Mouse (Mus musculus) adrenal gland, postnatal 4 days (tissue): ENCODE results near the gene Zfp706. TPM values are rescaled to one million over a fixed set of nuclear protein-coding genes. Genes with fewer than 3 reads are reported as not detected.
"Not testable (repeated sequence)": the region's sequence is repeated elsewhere in the genome, so short reads cannot be mapped to it uniquely, and the experiment has no call there.

Experiments
- DNase-seq, 2 experiments: peaks; one replicate each; pipeline ENCODE4 v3.0.0; 2021 to 2022; ENCODE audit warnings: low spot score in 2 of 2, mixed read lengths in 2 of 2
- total RNA-seq, 2 experiments: library from RNA; stranded (reverse); gene quantifications; 2 replicates each; pipeline ENCODE4 v1.2.3; 2021

Zfp706 gene
- total RNA-seq, 2 experiments from 2014 or later, result 207 to 215 TPM

GRCm38 (mm10) chr15:37011897-37012296 lies 4.3 kb upstream of the Zfp706 start:
- no peak for DNase-seq

GRCm38 (mm10) chr15:37011316-37011715 lies 3.7 kb upstream of the Zfp706 start:
- DNase-seq, result no peak

- DNase-seq, result no peak
Measured at GRCm38 (mm10) chr15:37008546-37008945, 973 bp upstream of the Zfp706 start.

- DNase-seq, result no peak
Measured at GRCm38 (mm10) chr15:37007959-37008419, 416 bp upstream of the Zfp706 start.

- no peak for DNase-seq
Measured at GRCm38 (mm10) chr15:37006475-37007164, 953 bp downstream of the Zfp706 start.

GRCm38 (mm10) chr15:37005793-37006474 lies 1.6 kb downstream of the Zfp706 start:
- no peak for DNase-seq

- DNase-seq, result no peak
Measured at GRCm38 (mm10) chr15:37004858-37005257, 2.7 kb downstream of the Zfp706 start.

GRCm38 (mm10) chr15:37002276-37002675 lies 5.3 kb downstream of the Zfp706 start:
- DNase-seq, result no peak

- DNase-seq, result not testable (repeated sequence)
Measured at GRCm38 (mm10) chr15:36999602-37000001, 8.0 kb downstream of the Zfp706 start.

GRCm38 (mm10) chr15:36995166-36995565 lies 12.4 kb downstream of the Zfp706 start:
- no peak for DNase-seq

- DNase-seq, result no peak
Measured at GRCm38 (mm10) chr15:36994665-36995064, 12.9 kb downstream of the Zfp706 start.

- DNase-seq, result no peak
Measured at GRCm38 (mm10) chr15:36993435-36994178, 14.0 kb downstream of the Zfp706 start.

GRCm38 (mm10) chr15:36991353-36991752 lies 16.2 kb downstream of the Zfp706 start:
- DNase-seq, result no peak

- DNase-seq, result no peak
Measured at GRCm38 (mm10) chr15:36989922-36990321, 17.7 kb downstream of the Zfp706 start.

- DNase-seq, result no peak
Measured at GRCm38 (mm10) chr15:36988718-36989115, 18.9 kb downstream of the Zfp706 start.

GRCm38 (mm10) chr15:36987976-36988717 lies 19.4 kb downstream of the Zfp706 start:
- no peak for DNase-seq

GRCm38 (mm10) chr15:36987211-36987877 lies 20.2 kb downstream of the Zfp706 start:
- no peak for DNase-seq

- DNase-seq, result no peak
Measured at GRCm38 (mm10) chr15:36985567-36985925, 22.0 kb downstream of the Zfp706 start.

- DNase-seq, result no peak
Measured at GRCm38 (mm10) chr15:36984921-36985566, 22.5 kb downstream of the Zfp706 start.

GRCm38 (mm10) chr15:36983455-36983854 lies 24.1 kb downstream of the Zfp706 start:
- no peak for DNase-seq
